Mouse (Mus musculus): ENCODE data around the gene Lrrc19. TPM values are rescaled to one million over a fixed set of nuclear protein-coding genes. Genes with fewer than 3 reads are reported as not detected.
"Not testable (repeated sequence)": the region's sequence is repeated elsewhere in the genome, so short reads cannot be mapped to it uniquely, and the experiment has no call there.

Lrrc19 gene
- polyA plus RNA-seq (2015; fragmentation: Nextera tagmentation; extraction: Ambion mirVana), result 0.79 and 0.81 TPM in 2 replicates

DNA sequence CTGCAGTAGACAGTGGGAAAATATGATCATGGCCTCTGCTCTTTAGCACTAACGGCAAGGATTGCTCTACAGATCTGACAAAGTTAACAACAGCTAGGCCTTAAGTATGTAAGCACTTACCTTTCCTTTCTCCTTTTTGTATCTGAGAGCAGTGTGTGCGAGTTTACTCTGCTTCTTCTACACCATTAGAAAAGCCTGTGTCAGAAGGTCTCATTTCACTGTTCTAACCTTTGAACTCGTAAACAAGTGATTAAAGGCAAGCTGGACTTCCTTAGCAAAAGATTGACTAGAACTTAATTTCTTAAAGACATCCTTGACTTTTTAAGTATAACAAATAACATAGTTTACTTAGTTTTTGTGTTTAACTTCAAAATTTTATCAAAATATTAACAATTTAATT lies at the start of gene Lrrc19:
Lrrc19 (minus strand) TSS at position 225 of the 400 bp plus-strand sequence.
- peaks cover 11% of the 10 kb centered on the region for H3K36me3 ChIP-seq
- H3K27me3 ChIP-seq, result no peaks in the 10 kb centered on the region
- 81% methylated on average over 3 of the region's 3 CpGs for WGBS
- no peak within 1 kb of the TSS for H3K27ac ChIP-seq (replicated peaks)
- no peak within 1 kb of the TSS for H3K4me2 ChIP-seq (replicated peaks)
- H3K4me1 ChIP-seq, result no peaks in the 10 kb centered on the region
- no peak within 1 kb of the TSS for H3K4me3 ChIP-seq (replicated peaks)
- no peak for ATAC-seq (ENCODE audit: insufficient number of reproducible peaks, low FRiP score, low TSS enrichment, low read depth)
- H3K9me3 ChIP-seq (replicated peaks), result no peaks in the 10 kb centered on the region
- H3K9ac ChIP-seq, result no peak within 1 kb of the TSS

DNA sequence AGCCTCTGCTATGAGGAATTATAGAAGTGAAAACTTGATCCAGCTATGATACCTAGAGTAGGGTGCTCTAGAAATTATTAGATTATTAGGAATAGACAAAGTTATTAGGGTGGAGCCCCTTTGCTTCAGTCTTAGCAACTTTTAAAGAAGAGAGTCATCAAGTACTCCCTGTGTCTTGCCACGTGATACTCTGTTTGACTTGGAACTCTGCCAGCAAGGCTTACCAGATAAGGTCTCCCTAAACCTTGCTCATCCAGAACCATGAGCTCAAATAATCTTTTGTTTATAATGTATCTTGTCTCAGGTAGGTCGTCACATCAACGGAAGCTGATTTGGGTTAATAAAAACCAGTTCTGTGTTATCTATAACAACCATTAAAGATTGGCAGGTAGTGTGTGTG lies 46.4 kb upstream of the Lrrc19 start:
- Histone ChIP-seq H3K4me2 (replicated peaks) (no peak overlapping the region), H3K4me3 (replicated peaks) (no peak overlapping the region), H3K27me3 (no peaks in the 10 kb centered on the region), H3K36me3 (no peaks in the 10 kb centered on the region), H3K27ac (replicated peaks) (no peak overlapping the region), H3K4me1 (no peaks in the 10 kb centered on the region), H3K9me3 (replicated peaks) (no peaks in the 10 kb centered on the region), H3K9ac (no peak overlapping the region)
- ATAC-seq (ENCODE audit: insufficient number of reproducible peaks, low FRiP score, low TSS enrichment, low read depth), result no peak
- 73% methylated on average over 3 of the region's 3 CpGs for WGBS

GRCm38 (mm10) chr4:94692175-94692574 lies 42.2 kb upstream of the Lrrc19 start:
- no peak for ATAC-seq (ENCODE audit: insufficient number of reproducible peaks, low FRiP score, low TSS enrichment, low read depth)
- Histone ChIP-seq H3K9ac (no peak overlapping the region), H3K27ac (replicated peaks) (no peak overlapping the region), H3K4me3 (replicated peaks) (no peak overlapping the region), H3K4me1 (no peaks in the 10 kb centered on the region), H3K9me3 (replicated peaks) (no peaks in the 10 kb centered on the region), H3K27me3 (no peaks in the 10 kb centered on the region), H3K36me3 (peaks cover 16% of the 10 kb centered on the region; the same call in 1 of the 2 replicates), H3K4me2 (replicated peaks) (no peak overlapping the region)
- 85% methylated on average over 2 of the region's 2 CpGs for WGBS

DNA sequence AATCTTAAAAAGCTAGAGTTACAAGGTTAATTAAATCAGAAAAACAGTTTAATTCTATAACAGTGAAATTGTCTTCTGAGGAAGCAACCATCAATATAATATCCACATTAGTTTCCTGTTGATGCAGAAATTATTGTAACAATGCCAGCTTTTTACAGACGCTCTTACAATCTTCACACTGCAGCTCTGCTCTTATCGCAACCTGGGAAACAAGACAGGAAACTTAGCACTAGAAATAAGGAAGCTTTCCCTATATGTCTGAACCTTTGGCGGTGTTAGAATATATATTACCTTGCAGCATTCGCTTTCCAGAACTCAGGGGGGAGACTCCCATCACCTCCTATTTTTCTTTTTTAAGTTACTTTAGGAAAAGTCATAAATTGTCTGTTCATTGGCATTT lies 41.1 kb upstream of the Lrrc19 start:
- no peaks in the 10 kb centered on the region for H3K9me3 ChIP-seq (replicated peaks)
- 82% methylated on average over 4 of the region's 4 CpGs for WGBS
- H3K9ac ChIP-seq, result no peak overlapping the region
- H3K4me1 ChIP-seq, result no peaks in the 10 kb centered on the region
- no peak for ATAC-seq (ENCODE audit: insufficient number of reproducible peaks, low FRiP score, low TSS enrichment, low read depth)
- H3K27me3 ChIP-seq, result no peaks in the 10 kb centered on the region
- no peak overlapping the region for H3K27ac ChIP-seq (replicated peaks)
- peaks cover 20% of the 10 kb centered on the region; the same call in 1 of the 2 replicates for H3K36me3 ChIP-seq
- no peak overlapping the region for H3K4me2 ChIP-seq (replicated peaks)
- H3K4me3 ChIP-seq (replicated peaks), result no peak overlapping the region

DNA sequence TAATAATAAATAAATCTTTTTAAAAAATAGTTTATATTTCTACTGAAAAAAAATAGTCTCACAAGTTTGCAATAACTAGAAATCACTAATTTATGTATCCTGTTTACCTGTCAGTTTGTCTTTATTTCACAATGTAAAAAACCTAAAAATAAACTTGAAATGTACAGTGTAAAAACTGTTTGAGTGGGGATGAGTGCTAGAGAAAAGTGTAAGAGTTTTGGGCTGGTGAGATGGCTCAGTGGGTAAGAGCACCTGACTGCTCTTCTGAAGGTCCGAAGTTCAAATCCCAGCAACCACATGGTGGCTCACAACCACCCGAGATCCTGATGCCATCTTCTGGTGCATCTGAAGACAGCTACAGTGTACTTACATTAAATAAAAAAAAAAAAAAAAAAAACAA lies 39.9 kb upstream of the Lrrc19 start:
- peaks cover 20% of the 10 kb centered on the region; the same call in 1 of the 2 replicates for H3K36me3 ChIP-seq
- WGBS, result 79% methylated on average over 2 of the region's 2 CpGs
- H3K27me3 ChIP-seq; ATAC-seq (ENCODE audit: insufficient number of reproducible peaks, low FRiP score, low TSS enrichment, low read depth); H3K9ac ChIP-seq; H3K4me3 ChIP-seq (replicated peaks); H3K4me1 ChIP-seq; H3K9me3 ChIP-seq (replicated peaks); H3K27ac ChIP-seq (replicated peaks); H3K4me2 ChIP-seq (replicated peaks): not testable (repeated sequence)

DNA sequence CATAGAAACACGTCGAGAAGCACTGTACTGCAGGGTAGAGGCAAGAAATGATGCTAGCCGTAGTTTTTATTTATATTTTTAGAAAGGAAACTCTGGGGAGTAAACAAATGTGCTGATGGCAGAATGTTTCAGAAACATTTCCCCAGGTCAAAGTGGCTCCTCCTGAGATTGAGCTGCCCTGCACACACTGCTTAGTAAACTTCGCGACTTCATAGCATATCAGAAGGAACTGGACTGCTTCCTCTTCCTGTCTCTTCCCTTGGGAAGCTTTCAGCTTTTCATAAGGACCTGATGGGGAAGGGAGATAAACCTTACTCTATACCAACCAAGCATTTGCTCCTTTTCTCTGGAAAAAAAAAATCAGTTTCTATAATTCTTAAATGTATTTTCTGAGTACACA lies 33.4 kb upstream of the Lrrc19 start:
- no peaks in the 10 kb centered on the region for H3K27me3 ChIP-seq
- no peak overlapping the region for H3K27ac ChIP-seq (replicated peaks)
- H3K4me3 ChIP-seq (replicated peaks), result no peak overlapping the region
- H3K4me1 ChIP-seq, result no peaks in the 10 kb centered on the region
- H3K9ac ChIP-seq, result no peak overlapping the region
- H3K4me2 ChIP-seq (replicated peaks), result no peak overlapping the region
- ATAC-seq (ENCODE audit: insufficient number of reproducible peaks, low FRiP score, low TSS enrichment, low read depth), result no peak
- WGBS, result 82% methylated on average over 5 of the region's 5 CpGs
- peaks cover 36% of the 10 kb centered on the region for H3K36me3 ChIP-seq
- H3K9me3 ChIP-seq (replicated peaks), result no peaks in the 10 kb centered on the region

GRCm38 (mm10) chr4:94682029-94682428 lies 32.1 kb upstream of the Lrrc19 start:
- Histone ChIP-seq H3K27me3 (no peaks in the 10 kb centered on the region), H3K4me2 (replicated peaks) (no peak overlapping the region), H3K27ac (replicated peaks) (no peak overlapping the region), H3K36me3 (peaks cover 28% of the 10 kb centered on the region), H3K9ac (no peak overlapping the region), H3K4me3 (replicated peaks) (no peak overlapping the region), H3K9me3 (replicated peaks) (no peaks in the 10 kb centered on the region), H3K4me1 (no peaks in the 10 kb centered on the region)
- 66% methylated on average over 1 of the region's 1 CpGs for WGBS
- ATAC-seq (ENCODE audit: insufficient number of reproducible peaks, low FRiP score, low TSS enrichment, low read depth), result no peak

DNA sequence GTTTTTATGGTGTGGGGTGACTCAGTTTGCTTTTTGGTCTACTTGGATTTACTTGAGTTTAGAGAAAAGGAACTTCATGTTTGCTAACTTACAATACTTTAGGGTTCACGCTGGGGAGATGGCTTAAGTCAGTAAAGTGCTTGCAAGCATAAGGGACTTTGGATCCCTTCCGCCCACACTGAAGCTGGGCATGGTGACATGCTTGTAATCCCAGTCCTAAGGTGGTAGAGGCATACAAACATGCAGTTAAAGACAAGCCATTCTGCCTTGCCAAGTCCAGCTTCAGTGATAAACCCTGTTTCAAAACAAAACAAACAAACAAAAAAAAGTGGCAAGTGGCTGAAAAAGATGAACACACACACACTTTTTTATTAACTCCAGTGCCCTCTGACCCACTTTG lies 31.2 kb upstream of the Lrrc19 start:
- no peak overlapping the region for H3K4me2 ChIP-seq (replicated peaks)
- H3K4me1 ChIP-seq, result no peaks in the 10 kb centered on the region
- H3K27ac ChIP-seq (replicated peaks), result no peak overlapping the region
- 91% methylated on average over 2 of the region's 2 CpGs for WGBS
- no peak for ATAC-seq (ENCODE audit: insufficient number of reproducible peaks, low FRiP score, low TSS enrichment, low read depth)
- H3K9me3 ChIP-seq (replicated peaks), result no peaks in the 10 kb centered on the region
- H3K4me3 ChIP-seq (replicated peaks), result no peak overlapping the region
- H3K9ac ChIP-seq, result no peak overlapping the region
- H3K27me3 ChIP-seq, result no peaks in the 10 kb centered on the region
- H3K36me3 ChIP-seq, result peaks cover 24% of the 10 kb centered on the region

- Histone ChIP-seq H3K9ac (no peak overlapping the region), H3K27ac (replicated peaks) (no peak overlapping the region), H3K4me2 (replicated peaks) (no peak overlapping the region), H3K4me1 (no peaks in the 10 kb centered on the region), H3K27me3 (no peaks in the 10 kb centered on the region), H3K36me3 (peaks cover 24% of the 10 kb centered on the region), H3K9me3 (replicated peaks) (no peaks in the 10 kb centered on the region), H3K4me3 (replicated peaks) (no peak overlapping the region)
- ATAC-seq (ENCODE audit: insufficient number of reproducible peaks, low FRiP score, low TSS enrichment, low read depth), result no peak
- 94% methylated on average over 2 of the region's 2 CpGs for WGBS
Measured at GRCm38 (mm10) chr4:94680662-94681061, 30.7 kb upstream of the Lrrc19 start.

DNA sequence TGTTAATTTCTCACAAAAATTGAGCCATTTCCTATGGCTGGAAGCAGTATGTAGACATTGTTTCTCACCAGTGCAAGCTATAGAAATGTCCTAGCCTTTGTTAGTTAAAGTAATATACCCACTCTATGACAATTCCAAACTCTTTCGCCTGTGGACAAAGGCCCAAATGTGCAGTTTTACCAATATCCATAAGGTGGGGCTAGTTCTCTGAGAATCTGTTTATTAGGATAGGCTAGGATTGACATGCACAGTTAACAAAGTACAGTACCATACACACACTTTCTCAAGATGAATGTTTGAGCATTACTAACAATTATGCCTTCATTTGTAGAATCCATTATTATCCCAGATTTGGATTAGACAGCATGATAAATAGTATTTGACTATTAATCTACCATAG lies 19.8 kb upstream of the Lrrc19 start:
- Histone ChIP-seq H3K9me3 (replicated peaks) (no peaks in the 10 kb centered on the region), H3K4me1 (no peaks in the 10 kb centered on the region), H3K4me2 (replicated peaks) (no peak overlapping the region), H3K36me3 (no peaks in the 10 kb centered on the region), H3K27me3 (no peaks in the 10 kb centered on the region), H3K9ac (no peak overlapping the region), H3K27ac (replicated peaks) (no peak overlapping the region), H3K4me3 (replicated peaks) (no peak overlapping the region)
- WGBS, result 61% methylated on average over 1 of the region's 1 CpGs
- ATAC-seq (ENCODE audit: insufficient number of reproducible peaks, low FRiP score, low TSS enrichment, low read depth), result no peak

GRCm38 (mm10) chr4:94650426-94651175 lies 657 bp upstream of the Lrrc19 start:
- 93% methylated on average over 5 of the region's 5 CpGs for whole genome bisulfite sequencing
- H3K27me3 ChIP-seq; H3K4me1 ChIP-seq; H3K9ac ChIP-seq; H3K27ac ChIP-seq (replicated peaks); ATAC-seq (ENCODE audit: insufficient number of reproducible peaks, low FRiP score, low TSS enrichment, low read depth); H3K9me3 ChIP-seq (replicated peaks); H3K4me3 ChIP-seq (replicated peaks); H3K4me2 ChIP-seq (replicated peaks): not testable (repeated sequence)
- H3K36me3 ChIP-seq, result peaks cover 17% of the 10 kb centered on the region

GRCm38 (mm10) chr4:94643141-94643540 lies 6.8 kb downstream of the Lrrc19 start:
- no peaks in the 10 kb centered on the region for H3K4me1 ChIP-seq
- 93% methylated on average over 2 of the region's 2 CpGs for WGBS
- H3K27ac ChIP-seq (replicated peaks), result no peak overlapping the region
- no peaks in the 10 kb centered on the region for H3K36me3 ChIP-seq
- H3K4me2 ChIP-seq (replicated peaks), result no peak overlapping the region
- H3K9ac ChIP-seq, result no peak overlapping the region
- no peak overlapping the region for H3K4me3 ChIP-seq (replicated peaks)
- no peak for ATAC-seq (ENCODE audit: insufficient number of reproducible peaks, low FRiP score, low TSS enrichment, low read depth)
- no peaks in the 10 kb centered on the region for H3K9me3 ChIP-seq (replicated peaks)
- H3K27me3 ChIP-seq, result no peaks in the 10 kb centered on the region

All from embryonic facial prominence, embryonic 15.5 days (tissue).